Mouse (Mus musculus) spleen, embryonic (tissue): ENCODE data around the gene Zmiz1.

Experiments used
- CTCF ChIA-PET: fragments of 350-600 bp; sonication (Branson Sonifier 250); formaldehyde crosslinking; loops from one replicate; lab custom pipeline; 2022; lab: Charles Lee

The Zmiz1 gene

DNA sequence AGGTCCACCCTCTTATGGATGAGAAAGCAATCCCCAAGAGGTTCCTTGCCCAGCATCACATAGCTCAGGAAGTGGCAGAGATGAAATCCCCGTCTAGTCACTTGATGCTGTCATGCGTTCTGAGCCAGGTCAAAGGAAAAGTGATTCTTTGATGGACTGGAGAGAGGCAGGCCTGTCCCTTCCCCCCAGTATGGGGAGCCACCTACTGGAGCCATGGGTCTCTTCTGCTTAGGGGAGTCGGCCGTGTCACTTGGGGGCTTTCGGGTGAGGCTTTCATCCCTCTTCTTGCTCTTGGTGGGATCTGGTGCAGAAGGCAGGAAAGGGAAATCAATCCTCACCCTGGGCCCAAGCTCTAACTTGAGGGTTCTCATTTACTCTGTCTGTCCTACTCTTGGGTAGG is 71.8 kb downstream of the Zmiz1 start:
- CTCF ChIA-PET = no interaction called here

DNA sequence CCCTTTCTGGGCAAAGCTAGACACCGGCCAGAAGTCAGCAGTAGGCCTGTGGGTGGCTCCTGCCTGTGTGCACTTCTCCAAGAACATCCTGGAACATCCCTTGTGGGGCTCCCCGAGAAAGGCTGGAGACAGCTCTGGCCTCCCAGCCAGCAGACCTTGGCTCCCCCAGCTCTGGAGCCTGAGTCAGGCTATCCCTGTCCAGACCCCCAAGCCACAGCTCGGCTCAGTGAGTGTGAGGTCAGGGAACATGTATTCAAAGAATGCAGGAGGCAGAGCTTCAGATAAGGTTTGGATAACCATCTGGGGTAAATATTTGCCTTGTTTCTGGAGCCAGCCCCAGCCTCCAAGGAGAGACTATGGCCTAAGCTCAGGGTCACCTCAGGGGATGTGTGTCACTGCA is 74.0 kb downstream of the Zmiz1 start:
- CTCF ChIA-PET = no interaction called here

DNA sequence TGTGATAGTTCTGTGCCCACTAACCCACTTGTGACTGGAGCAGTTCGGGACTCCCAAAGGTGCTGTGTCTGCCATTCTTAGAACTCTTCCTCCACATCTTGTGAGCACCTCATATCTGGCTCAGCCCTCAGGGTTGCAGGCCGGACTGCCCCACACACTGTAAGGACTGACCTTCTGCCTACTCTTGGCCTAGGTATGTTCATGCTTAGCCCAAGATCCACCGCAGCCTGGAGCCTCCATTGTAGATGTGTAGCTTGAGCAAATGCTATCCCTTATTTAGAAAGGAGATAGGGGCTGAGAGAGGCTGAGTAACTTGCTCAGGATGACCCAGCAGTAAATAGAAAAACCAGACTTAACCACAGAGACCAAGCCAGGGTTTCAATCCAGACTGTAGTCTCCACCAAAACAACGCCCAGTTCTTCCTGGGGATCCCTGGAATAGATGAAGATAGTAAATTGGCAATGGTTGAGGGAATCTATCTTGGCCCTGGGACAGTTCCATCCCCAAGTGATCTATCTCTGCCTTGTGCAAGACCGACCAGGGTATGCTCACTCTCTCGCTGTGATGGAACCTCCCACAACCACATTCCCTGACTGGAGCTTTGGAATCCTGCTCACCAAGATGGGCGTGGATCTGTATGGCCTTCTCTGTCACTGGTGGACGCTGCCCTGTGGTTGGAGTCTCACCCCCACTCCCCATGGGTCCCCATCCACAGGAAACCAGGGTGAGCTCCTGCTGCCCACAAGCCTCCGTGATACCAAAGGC is 74.8 kb downstream of the Zmiz1 start:
- CTCF ChIA-PET = interaction anchor here (0.7 kb wide), 2 partner anchors 13 to 63 kb away, joined by 3 to 7 read pairs; no protein-coding TSS in a partner anchor

DNA sequence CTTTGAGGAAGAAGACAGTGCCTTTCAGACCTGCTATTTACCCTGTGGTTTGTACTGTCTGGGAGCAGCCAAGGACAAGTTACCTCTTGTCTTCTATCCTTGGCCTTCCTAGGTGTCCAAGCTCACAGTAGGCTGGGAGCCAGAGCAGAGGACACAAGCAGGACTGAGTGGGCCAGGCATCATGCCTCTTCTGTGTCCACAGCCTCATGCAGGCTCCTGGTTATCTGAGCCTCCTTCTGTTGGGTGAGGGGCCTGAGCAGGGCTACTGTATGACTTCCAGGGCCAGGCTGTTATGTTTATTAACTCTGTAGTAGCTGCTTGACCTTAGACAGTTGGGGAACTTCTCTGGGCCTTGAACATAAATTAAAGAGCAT is 75.4 kb downstream of the Zmiz1 start:
- CTCF ChIA-PET = interaction anchor here (0.7 kb wide), 2 partner anchors 13 to 63 kb away, joined by 3 to 7 read pairs; no protein-coding TSS in a partner anchor

DNA sequence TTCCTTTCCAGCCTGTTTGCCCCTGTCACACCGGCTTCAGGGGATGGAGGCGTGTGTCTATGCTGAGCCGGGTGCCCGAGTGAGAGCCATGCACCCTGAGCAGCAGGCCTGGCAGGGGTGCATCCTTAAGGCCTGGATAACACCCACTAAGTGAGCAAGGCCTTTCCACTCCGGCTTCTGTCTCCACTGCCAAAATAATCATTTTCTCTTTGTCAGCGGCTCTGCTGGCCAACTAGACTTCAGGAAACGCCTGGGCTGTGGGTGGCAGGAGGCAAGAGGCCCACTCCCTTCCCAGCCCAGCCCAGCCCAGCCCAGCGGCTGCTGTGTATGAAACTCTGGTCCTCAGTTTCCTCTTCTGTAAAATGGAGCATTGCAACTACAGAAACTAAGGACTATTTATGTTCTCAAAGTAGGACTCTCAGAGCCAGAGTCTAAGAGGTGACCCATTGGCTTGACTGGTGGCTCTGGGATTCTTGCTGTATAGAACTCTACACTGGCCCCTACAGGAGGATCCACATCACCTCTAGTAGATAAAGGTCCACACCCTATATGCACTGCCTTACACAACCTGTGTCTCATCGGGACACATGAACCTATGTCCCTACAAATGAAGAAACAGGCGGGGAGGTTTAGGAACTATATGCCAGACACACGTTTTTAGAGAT is 76.1 kb downstream of the Zmiz1 start:
- CTCF ChIA-PET = no interaction called here

DNA sequence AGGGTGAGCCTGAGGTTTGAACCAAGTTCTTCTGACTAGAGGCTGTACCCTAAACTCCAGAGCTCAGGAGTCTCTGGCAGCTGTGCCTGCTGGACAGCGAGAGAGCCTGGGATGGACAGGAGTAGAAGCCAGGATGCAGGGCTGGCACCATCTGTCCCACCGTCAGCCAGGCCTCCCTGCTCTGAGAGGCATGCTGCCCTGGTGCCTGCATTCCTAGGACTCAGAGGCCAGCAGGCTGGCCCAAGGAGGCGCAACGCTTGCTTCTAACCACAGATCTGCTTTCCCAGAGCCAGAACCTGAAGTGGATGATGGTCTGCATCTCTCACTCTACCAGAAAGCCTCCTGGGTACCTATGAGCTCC is 76.6 kb downstream of the Zmiz1 start:
- CTCF ChIA-PET = no interaction called here

DNA sequence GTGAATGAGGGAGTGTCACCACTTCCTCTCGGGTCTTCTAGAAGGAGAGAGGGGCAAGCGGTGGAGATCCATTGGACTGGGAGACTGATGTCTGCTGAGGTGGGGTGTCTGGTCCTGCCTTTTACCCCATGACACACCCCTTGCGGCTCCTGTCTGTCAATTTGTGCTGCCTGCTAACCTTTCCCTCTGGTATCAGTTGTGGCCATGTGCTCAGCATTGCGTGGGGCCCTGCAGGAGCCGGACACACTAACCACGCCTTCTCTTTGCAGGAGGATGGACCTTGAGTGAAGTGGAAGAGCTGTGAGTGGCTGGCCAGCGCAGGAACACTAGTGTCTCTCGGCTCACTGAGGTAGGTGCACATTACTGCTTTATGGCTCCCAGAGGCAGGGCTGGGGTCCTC is 77.5 kb downstream of the Zmiz1 start:
- CTCF ChIA-PET = no interaction called here

DNA sequence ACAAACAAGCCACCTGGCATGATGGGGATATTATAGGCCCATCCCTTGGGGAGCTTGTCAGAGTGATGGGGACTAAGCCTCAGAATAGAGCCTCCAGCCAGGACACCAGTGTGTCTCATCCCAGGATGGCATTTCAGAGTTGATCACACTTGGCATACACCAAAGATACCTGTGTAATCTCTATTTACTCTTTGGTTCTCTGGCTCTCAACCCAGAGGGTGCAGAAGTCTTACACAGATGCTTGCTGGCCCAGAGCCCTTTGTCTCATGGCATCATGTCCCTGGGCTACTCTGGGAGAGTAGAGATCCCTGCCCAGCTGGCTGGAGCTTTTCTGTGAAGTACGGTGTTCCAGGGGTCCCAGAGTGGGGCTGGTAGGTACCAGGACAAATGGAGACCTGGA is 78.4 kb downstream of the Zmiz1 start:
- CTCF ChIA-PET = interaction anchor here (0.6 kb wide), 1 partner anchor 429 kb away, joined by 16 read pairs; no protein-coding TSS in a partner anchor

DNA sequence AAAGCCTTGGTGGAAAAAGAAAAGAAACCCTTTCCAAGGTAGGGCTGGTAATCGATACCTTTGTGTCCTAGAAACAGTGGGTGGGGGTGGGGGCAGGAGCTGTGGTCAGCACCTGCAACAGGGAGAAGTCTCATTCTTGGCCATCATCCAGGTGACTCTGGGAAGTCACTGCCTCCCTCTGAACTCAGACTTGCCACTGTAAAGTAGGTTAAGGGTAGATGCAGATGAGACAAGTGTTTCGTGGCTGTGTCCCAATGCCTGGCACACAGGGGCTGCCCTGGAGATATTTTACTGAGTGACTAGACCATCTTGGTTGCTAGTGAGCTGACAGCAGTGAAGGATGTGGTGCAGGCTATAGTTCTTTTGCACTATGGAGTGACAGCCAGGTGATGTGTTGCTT is 79.5 kb downstream of the Zmiz1 start:
- CTCF ChIA-PET = no interaction called here

DNA sequence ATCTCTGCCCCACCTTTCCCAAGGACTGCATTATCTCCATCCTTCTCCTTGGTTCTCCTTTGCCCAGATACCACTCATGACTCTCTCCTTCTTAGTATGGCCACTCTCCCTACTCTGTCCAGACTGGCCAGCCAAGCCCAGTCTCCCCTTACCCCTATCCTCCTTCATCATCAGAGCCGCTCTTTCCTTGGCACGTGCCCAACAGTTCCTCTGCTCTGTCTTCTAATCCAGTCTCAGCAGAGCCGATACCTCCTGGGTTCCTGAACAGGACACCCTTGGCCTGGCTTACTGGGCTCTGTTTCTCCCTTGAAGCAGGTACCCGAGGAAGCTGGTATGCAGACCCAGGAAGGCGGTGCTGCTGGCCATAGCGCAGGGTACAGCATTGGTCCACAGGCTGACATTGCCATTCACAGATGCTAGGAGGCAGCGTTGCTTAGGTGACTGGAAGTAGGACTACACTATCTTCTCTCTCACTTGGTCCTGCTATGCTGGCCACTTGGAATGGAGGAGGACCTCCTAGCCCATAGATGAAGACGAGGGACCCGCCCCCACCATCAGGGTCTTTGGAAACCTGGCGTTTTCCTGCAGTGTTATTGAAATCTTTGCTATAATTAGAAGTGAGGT is 80.6 kb downstream of the Zmiz1 start:
- CTCF ChIA-PET = no interaction called here

DNA sequence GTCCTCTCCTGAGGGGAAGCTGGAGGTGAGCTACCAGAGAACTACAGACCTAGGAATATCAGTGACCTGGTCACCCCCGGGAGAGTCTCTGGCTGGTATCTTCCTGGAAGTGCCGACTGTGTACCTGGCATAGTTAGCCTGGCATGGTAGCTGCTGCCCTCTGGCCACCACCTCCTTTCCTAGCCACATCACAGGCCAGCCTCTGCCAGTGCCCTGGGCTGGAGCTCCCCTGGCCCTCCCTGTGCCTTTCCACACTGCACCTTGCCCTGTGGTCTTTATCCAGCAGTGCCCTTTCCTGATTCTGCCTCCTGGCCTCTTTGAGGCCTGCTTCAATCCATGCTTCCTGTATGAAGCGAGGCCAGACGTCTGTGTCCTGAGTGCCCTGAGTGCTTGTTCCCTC is 81.2 kb downstream of the Zmiz1 start:
- CTCF ChIA-PET = no interaction called here

DNA sequence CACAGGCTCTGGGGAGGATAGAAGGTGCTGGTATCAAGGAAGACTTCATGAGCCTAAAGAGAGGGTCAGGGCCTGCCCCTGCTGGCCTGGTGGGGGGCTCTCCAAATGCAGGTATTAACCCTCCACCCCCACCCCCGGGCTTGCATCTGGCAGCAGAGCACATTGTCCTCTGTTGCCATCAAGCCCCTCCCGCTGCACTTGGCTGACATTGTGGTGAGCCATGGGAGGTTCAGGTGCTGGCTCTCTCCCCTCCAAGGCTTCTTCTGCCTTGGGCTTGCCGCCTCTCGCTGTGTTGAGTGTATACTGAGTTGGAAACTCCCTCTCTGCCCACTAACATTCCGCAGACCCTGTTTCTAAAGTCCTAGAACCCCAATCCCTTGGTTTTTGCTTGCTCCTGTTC is 82.2 kb downstream of the Zmiz1 start:
- CTCF ChIA-PET = interaction anchor here (1.0 kb wide), 1 partner anchor 15 kb away, joined by 3 read pairs; no protein-coding TSS in a partner anchor

DNA sequence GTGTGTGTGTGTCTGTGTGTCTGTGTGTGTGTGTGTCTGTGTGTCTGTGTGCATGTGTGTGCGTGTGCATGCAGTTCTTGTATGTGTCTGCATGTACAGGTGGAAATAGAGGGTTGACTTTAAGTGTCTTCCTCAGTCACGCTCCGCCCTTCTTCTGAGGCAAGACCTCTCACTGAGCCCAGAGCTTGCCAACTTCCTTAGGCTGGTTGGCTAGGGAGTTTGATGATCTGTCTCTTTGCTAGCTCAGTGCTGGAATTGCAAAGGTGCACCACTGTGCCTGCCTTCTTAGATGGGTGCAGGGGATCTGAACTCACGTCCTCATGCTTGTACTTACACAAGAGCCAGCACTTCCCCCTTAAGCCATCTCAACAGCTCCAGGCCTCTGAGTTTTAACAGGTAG is 84.1 kb downstream of the Zmiz1 start:
- CTCF ChIA-PET = no interaction called here

DNA sequence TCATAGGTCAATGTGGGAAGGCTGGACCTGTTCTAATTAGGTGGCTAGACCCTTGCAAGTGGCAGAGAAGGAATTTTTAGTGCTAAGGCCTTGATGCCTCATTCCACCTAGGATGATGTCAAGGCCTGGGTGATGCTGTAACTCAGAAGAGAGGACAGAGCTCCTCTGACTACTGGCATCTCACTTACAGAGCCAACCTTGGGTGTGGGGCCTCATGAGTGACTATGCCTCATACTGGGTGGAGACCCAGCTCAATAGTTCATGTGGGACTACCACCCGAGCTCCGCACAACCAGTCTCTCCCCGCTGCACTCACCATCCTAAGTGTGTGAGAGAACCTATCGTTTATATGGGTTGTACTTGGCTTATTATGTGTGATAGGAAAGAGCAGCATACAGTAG is 84.9 kb downstream of the Zmiz1 start:
- CTCF ChIA-PET = no interaction called here

DNA sequence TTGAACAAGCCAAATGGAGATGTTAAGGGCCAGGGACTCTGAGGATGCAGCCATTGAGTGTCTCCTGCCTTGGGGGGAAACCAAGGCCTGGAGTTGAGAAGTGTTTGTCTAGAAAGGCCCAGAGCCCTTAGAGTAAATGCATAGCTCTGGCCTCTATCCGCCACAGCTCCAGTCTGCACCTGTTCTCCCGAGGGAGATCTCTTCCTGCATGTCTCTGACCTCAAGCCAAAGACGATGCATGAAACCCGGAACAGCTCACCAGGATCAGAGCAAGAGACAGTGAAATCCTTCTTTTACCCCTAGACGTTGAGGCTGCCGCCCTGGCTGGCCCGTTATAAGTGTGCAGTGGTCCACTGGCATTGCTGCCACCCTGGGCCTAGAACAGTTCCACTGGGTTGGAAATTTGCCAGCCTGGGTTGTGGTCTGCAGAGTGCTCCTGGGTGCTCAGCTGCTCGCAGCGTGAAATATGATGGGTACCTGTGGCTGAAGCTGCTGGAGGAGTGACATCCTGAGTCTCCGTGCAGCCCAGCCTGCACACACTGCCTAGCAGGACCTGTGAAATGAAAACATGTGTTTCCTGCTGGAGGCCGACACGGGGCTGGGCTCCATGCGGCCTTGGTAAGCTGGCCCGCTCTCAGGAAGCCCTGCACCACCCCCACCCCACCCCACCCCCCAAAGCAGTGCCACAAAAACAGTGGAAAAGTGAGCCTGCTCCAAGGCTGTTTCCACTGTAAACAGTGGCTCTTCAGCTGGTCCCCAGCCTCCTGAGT is 88.1 kb downstream of the Zmiz1 start:
- CTCF ChIA-PET = interaction anchor here (0.5 to 1.0 kb wide), 2 partner anchors 13 to 223 kb away, joined by 3 to 8 read pairs; no protein-coding TSS in a partner anchor

DNA sequence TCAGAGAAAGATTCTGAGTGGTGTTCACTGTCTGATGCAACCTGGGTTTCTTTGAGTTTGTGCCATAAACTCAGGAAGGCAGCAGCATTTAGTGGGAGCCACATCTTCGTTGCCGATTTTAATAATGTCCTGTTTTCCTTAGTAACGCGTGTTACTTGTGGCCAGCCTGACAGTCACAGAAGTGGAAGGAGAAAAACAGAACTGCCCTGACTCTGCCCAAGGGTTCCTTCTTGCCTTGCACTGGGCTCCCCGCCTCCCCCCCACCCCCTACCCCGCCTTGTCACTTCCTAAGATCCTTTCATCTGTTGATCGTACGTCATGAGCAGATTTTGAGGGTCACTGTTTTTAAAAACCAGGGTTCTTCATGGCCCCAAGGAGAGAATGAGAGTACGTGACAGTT is 88.9 kb downstream of the Zmiz1 start:
- CTCF ChIA-PET = no interaction called here

DNA sequence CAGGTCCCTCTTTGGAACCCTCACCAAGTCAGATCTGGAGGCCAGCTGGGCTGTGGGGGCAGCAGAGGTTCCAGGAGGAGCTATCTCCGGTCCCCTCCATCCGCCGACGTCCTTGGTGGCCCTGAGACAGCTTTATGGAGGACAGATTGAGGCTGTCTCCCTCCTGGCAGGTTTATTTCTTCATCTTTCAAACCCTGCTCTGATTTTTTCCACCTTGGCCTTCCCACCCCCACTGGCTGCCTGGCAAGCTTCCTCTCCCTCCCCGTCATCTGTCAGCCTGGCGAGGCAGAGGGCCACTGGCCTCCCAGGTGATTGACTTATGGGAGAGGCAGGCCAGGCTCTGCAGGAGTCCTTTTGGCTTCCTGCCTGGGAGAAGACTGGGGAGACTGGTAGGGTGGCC is 89.7 kb downstream of the Zmiz1 start:
- CTCF ChIA-PET = no interaction called here

DNA sequence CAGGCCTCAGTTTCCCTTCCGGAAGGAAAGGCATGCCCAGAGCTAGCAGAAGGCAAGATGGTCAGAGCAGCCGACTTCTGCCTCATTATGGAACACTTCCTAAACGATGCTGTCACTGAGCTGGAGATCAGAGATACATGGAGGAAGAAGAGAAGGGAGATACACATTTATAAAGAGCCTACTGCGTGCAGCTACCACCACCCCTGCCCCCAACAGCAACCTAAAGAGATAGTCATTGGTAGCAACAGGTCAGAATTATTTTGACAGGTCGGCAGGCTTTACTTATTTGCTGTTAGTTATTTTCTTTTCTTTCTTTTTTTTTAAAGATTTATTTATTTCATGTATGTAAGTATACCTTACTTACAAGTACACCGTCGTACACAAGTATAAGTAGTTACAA is 90.1 kb downstream of the Zmiz1 start:
- CTCF ChIA-PET = no interaction called here

DNA sequence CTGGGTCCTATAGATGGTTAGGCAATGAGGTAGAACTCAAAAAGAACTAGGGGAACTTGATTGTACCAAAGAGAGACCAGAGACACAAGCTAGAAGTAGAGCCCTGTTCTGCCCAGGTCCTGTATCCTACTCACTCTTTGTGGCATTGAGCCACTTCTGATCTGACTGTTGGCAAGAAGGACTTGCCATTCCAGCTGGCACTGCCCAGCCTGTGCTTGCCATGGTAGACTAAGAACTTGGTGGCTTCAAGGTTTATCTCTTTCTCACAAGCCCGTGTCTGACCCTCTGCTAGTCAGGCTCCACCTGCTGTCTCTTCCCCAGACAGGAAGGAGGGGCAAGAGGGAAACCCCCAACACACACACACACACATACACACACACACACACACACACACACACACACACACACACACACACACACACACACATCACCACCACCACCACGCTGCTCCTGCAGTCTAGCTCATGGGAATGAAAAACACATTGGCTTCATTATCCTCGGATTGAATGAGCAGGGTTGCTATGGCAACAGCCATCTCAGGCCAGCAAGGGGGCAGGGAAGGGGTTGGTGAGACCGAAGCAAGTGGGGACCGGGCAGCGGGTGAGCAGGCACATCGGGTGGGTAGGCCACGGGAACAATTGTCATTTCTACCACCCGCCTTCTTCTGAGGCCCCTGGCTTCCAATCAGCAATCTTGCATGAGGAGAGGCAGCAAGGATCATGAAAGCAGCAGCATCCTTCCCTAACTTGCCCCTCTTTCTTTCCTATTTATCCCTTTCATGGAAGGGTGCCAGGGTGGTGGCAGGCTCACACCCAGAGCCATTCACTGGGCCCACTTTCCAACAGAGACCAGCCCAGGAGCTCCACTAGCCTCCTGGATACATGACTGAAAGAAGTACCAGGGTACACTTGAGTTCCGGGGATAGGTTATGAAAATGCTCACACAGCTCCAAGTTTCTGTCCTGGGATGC is 91.2 kb downstream of the Zmiz1 start:
- CTCF ChIA-PET = no interaction called here

DNA sequence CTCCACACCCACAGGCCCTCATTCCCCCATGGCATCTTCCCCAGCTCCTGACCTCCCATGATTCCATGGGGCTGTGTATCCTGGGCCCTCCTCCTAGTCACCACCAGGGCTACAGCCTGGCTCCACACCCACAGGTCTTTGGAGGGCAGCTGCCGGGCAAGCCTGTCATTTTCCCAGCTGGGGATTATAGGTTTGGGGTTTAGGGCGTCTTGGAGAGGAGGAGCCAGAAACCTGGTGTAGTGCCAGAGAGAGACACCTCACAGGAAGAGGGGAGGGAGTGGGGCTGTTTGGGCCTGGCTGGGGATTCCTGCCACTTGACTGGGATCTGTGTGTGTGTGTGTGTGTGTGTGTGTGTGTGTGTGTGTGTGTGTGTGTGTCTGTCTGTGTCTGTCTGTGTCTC is 92.7 kb downstream of the Zmiz1 start:
- CTCF ChIA-PET = no interaction called here

DNA sequence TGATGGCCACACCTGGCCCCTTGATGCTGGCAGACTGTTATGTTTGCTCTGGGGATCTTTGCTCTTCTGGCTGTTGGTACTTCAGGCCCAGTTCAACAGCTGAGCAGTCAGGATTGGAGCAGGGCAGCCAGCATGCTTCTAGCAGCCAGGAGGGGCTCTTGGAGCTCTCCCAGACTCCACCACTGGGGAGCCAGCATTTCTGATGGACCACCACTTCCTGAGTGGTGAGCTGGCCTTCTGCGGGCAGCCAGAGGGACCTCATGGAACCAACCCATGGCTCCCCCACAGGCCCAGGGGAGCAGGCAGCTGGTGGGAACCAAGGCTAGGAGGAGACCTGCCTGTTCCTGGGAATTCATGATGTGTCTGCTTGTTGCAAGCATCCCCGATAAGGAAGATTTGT is 94.4 kb downstream of the Zmiz1 start:
- CTCF ChIA-PET = no interaction called here
